Mouse (Mus musculus) neural tube, embryonic 15.5 days (tissue): Measurements from ENCODE around the gene Btnl4. TPM values are rescaled to one million over a fixed set of nuclear protein-coding genes. Genes with fewer than 3 reads are reported as not detected.
"Not testable (repeated sequence)": the region's sequence is repeated elsewhere in the genome, so short reads cannot be mapped to it uniquely, and the experiment has no call there.

ENCODE experiments used
- ATAC-seq: fragments of 200-750 bp; cut with Nextera tagmentation; 2 replicates; pipeline ENCODE4 v1.8.0; 2017; ENCODE audit warnings: mild to moderate bottlenecking, moderate TSS enrichment, moderate library complexity; ENCODE audit not compliant: low FRiP score
- H3K27ac ChIP-seq: fragments of 300-500 bp; sonication (generic); replicated peaks from 2 replicates; pipeline ENCODE4 v1.5.1; 2015; ENCODE audit warnings: mild to moderate bottlenecking, inconsistent platforms
- H3K27me3 ChIP-seq: fragments of 300-500 bp; sonication (generic); replicated peaks from 2 replicates; pipeline ENCODE4 v1.6.1; 2015; ENCODE audit warnings: inconsistent platforms
- H3K36me3 ChIP-seq: fragments of 300-500 bp; sonication (generic); 2 replicates; pipeline ENCODE4 v1.6.1; 2015; ENCODE audit warnings: inconsistent platforms
- H3K4me1 ChIP-seq: fragments of 300-500 bp; sonication (generic); 2 replicates; pipeline ENCODE4 v1.6.1; 2015; ENCODE audit warnings: inconsistent platforms
- H3K4me2 ChIP-seq: fragments of 300-500 bp; sonication (generic); 2 replicates; pipeline ENCODE4 v1.6.1; 2015; ENCODE audit warnings: inconsistent platforms, mild to moderate bottlenecking, moderate library complexity
- H3K4me3 ChIP-seq: fragments of 300-500 bp; sonication (generic); replicated peaks from 2 replicates; pipeline ENCODE4 v1.5.1; 2015; ENCODE audit warnings: mild to moderate bottlenecking, inconsistent platforms
- H3K9ac ChIP-seq: fragments of 300-500 bp; sonication (generic); replicated peaks from 2 replicates; pipeline ENCODE4 v1.6.1; 2015; ENCODE audit warnings: mild to moderate bottlenecking, inconsistent platforms
- H3K9me3 ChIP-seq: fragments of 300-500 bp; sonication (generic); replicated peaks from 2 replicates; pipeline ENCODE4 v1.6.1; 2016; ENCODE audit warnings: inconsistent platforms
- WGBS: fragments of 180-500 bp; shearing (Covaris S2); methylation state at CpG from one replicate; pipeline ENCODE4 v1.1.7; 2015; ENCODE audit warnings: mixed read lengths; 5-methylcytosine and 5-hydroxymethylcytosine counted together
- polyA plus RNA-seq: library from polyadenylated mRNA; unstranded; fragments of >200 nt; fragmentation: Nextera tagmentation; extraction: Ambion mirVana; gene quantifications from 2 replicates; pipeline ENCODE4 v1.2.1, GENCODE M21; 2015

The Btnl4 gene
- 0.74 TPM in 1 of 2 replicates, not detected in the other for polyA plus RNA-seq

GRCm38 (mm10) chr17:34477238-34478013, at the start of gene Btnl4:
Gene Btnl4 (minus strand): TSS chr17:34477318.
- H3K27ac ChIP-seq, H3K36me3 ChIP-seq, H3K4me2 ChIP-seq, H3K9ac ChIP-seq, ATAC-seq, H3K9me3 ChIP-seq, H3K4me3 ChIP-seq, H3K27me3 ChIP-seq, H3K4me1 ChIP-seq: not testable (repeated sequence)
- 88% methylated on average over 5 of the region's 5 CpGs for WGBS

- Histone ChIP-seq H3K4me2 (no peak overlapping the region), H3K27ac (no peak overlapping the region), H3K4me1 (no peaks in the 10 kb centered on the region), H3K27me3 (no peaks in the 10 kb centered on the region), H3K9ac (no peak overlapping the region), H3K36me3 (no peaks in the 10 kb centered on the region), H3K4me3 (no peak overlapping the region), H3K9me3 (no peaks in the 10 kb centered on the region)
- ATAC-seq, result no peak
- WGBS, result 84% methylated on average over 1 of the region's 1 CpGs
Measured at GRCm38 (mm10) chr17:34519001-34519400, 41.9 kb upstream of the Btnl4 start.

GRCm38 (mm10) chr17:34518571-34518970, 41.5 kb upstream of the Btnl4 start:
- 86% methylated on average over 3 of the region's 3 CpGs for WGBS
- not testable (repeated sequence) for ATAC-seq

GRCm38 (mm10) chr17:34517795-34518194, 40.7 kb upstream of the Btnl4 start:
- Histone ChIP-seq H3K36me3 (no peaks in the 10 kb centered on the region), H3K27ac (no peak overlapping the region), H3K9me3 (no peaks in the 10 kb centered on the region), H3K4me1 (no peaks in the 10 kb centered on the region), H3K4me2 (no peak overlapping the region), H3K4me3 (no peak overlapping the region), H3K27me3 (no peaks in the 10 kb centered on the region), H3K9ac (no peak overlapping the region)
- ATAC-seq, result no peak
- 95% methylated on average over 4 of the region's 4 CpGs for WGBS

More at GRCm38 (mm10) chr17:34518571-34518970, 41.5 kb upstream of the Btnl4 start:
- H3K27me3 ChIP-seq, H3K9ac ChIP-seq, H3K9me3 ChIP-seq, H3K36me3 ChIP-seq, H3K27ac ChIP-seq, H3K4me2 ChIP-seq, H3K4me3 ChIP-seq, H3K4me1 ChIP-seq: not testable (repeated sequence)

- no peaks in the 10 kb centered on the region for H3K9me3 ChIP-seq
- 91% methylated on average over 4 of the region's 4 CpGs for WGBS
- H3K4me2 ChIP-seq, result no peak within 1 kb of the TSS
- H3K27ac ChIP-seq, result no peak within 1 kb of the TSS
- no peak within 1 kb of the TSS for H3K4me3 ChIP-seq
- no peak within 1 kb of the TSS for H3K9ac ChIP-seq
- no peaks in the 10 kb centered on the region for H3K4me1 ChIP-seq
- no peaks in the 10 kb centered on the region for H3K36me3 ChIP-seq
- no peak for ATAC-seq
- H3K27me3 ChIP-seq, result no peaks in the 10 kb centered on the region
Measured at GRCm38 (mm10) chr17:34517252-34517651, 40.1 kb upstream of the Btnl4 start, which contains the start of gene Btnl6. Gene Btnl6 (minus strand): TSS chr17:34517352.

GRCm38 (mm10) chr17:34516514-34516913, 39.4 kb upstream of the Btnl4 start:
- Histone ChIP-seq H3K4me3 (no peak overlapping the region), H3K27ac (no peak overlapping the region), H3K27me3 (no peaks in the 10 kb centered on the region), H3K9ac (no peak overlapping the region), H3K4me1 (no peaks in the 10 kb centered on the region), H3K36me3 (no peaks in the 10 kb centered on the region), H3K9me3 (no peaks in the 10 kb centered on the region), H3K4me2 (no peak overlapping the region)
- ATAC-seq, result no peak
- WGBS, result 81% methylated on average over 2 of the region's 2 CpGs

GRCm38 (mm10) chr17:34511723-34512122, 34.6 kb upstream of the Btnl4 start:
- not testable (repeated sequence) for H3K4me2 ChIP-seq, ATAC-seq, H3K27ac ChIP-seq, H3K4me3 ChIP-seq, H3K27me3 ChIP-seq, H3K9ac ChIP-seq, H3K36me3 ChIP-seq, H3K4me1 ChIP-seq, H3K9me3 ChIP-seq
- 69% methylated on average over 1 of the region's 1 CpGs for WGBS

- Histone ChIP-seq H3K36me3 (no peaks in the 10 kb centered on the region), H3K27ac (no peak overlapping the region), H3K4me2 (no peak overlapping the region)
Measured at GRCm38 (mm10) chr17:34507591-34507990, 30.5 kb upstream of the Btnl4 start.

GRCm38 (mm10) chr17:34497726-34498125, 20.6 kb upstream of the Btnl4 start:
- WGBS, result 84% methylated on average over 3 of the region's 4 CpGs
- H3K9ac ChIP-seq, H3K4me2 ChIP-seq, H3K4me3 ChIP-seq, H3K27ac ChIP-seq, H3K27me3 ChIP-seq, H3K36me3 ChIP-seq, H3K9me3 ChIP-seq, ATAC-seq, H3K4me1 ChIP-seq: not testable (repeated sequence)

More at GRCm38 (mm10) chr17:34507591-34507990, 30.5 kb upstream of the Btnl4 start:
- Histone ChIP-seq H3K4me3 (no peak overlapping the region), H3K4me1 (no peaks in the 10 kb centered on the region), H3K27me3 (no peaks in the 10 kb centered on the region), H3K9ac (no peak overlapping the region), H3K9me3 (no peaks in the 10 kb centered on the region)
- ATAC-seq, result no peak

- H3K27ac ChIP-seq, ATAC-seq, H3K27me3 ChIP-seq, H3K4me3 ChIP-seq, H3K9me3 ChIP-seq, H3K4me1 ChIP-seq, H3K36me3 ChIP-seq, H3K9ac ChIP-seq, H3K4me2 ChIP-seq: not testable (repeated sequence)
- 81% methylated on average over 3 of the region's 3 CpGs for WGBS
Measured at GRCm38 (mm10) chr17:34497319-34497718, 20.2 kb upstream of the Btnl4 start.

- no peak for ATAC-seq
- H3K4me1 ChIP-seq, result no peaks in the 10 kb centered on the region
- H3K27me3 ChIP-seq, result no peaks in the 10 kb centered on the region
- H3K36me3 ChIP-seq, result no peaks in the 10 kb centered on the region
- no peak overlapping the region for H3K4me3 ChIP-seq
- H3K27ac ChIP-seq, result no peak overlapping the region
- no peaks in the 10 kb centered on the region for H3K9me3 ChIP-seq
- no peak overlapping the region for H3K9ac ChIP-seq
- 97% methylated on average over 1 of the region's 2 CpGs for WGBS
- H3K4me2 ChIP-seq, result no peak overlapping the region
Measured at GRCm38 (mm10) chr17:34496539-34496938, 19.4 kb upstream of the Btnl4 start.

- H3K27ac ChIP-seq, H3K4me3 ChIP-seq, ATAC-seq, H3K4me2 ChIP-seq, H3K4me1 ChIP-seq, H3K36me3 ChIP-seq, H3K9ac ChIP-seq, H3K27me3 ChIP-seq, H3K9me3 ChIP-seq: not testable (repeated sequence)
- WGBS, result 92% methylated on average over 2 of the region's 2 CpGs
Measured at GRCm38 (mm10) chr17:34495156-34495555, 18.0 kb upstream of the Btnl4 start.
